Mouse (Mus musculus): ENCODE data around the gene Heatr1.

- TF ChIP-seq CTCF (IDR thresholded peaks at IDR 0.05; ENCODE audit: borderline replicate concordance, control insufficient read depth, extremely low read depth, insufficient read depth, low read length, poor library complexity) (no peak), POLR2A (IDR thresholded peaks at IDR 0.05; ENCODE audit: control insufficient read depth, extremely low read depth, insufficient read depth, low read length, poor library complexity) (no peak)
These were observed 8.5 kb upstream of the Heatr1 start for GRCm38 (mm10) chr13:12386286-12386685.

Data from thymus, adult 2 months (tissue).